Mouse (Mus musculus) limb, embryonic 12.5 days (tissue): ENCODE data around the gene Atp8b5. TPM values are rescaled to one million over a fixed set of nuclear protein-coding genes. Genes with fewer than 3 reads are reported as not detected.

Experiments
- ATAC-seq: fragments of 200-750 bp; cut with Nextera tagmentation; 2 replicates; pipeline ENCODE4 v1.8.0; 2017; ENCODE audit warnings: low read depth, moderate TSS enrichment; ENCODE audit not compliant: insufficient number of reproducible peaks, insufficient read depth, low FRiP score, low TSS enrichment
- H3K27ac ChIP-seq: fragments of 300-500 bp; sonication (generic); 2 replicates; pipeline ENCODE4 v1.5.1; 2016; ENCODE audit warnings: mild to moderate bottlenecking, moderate library complexity
- H3K27me3 ChIP-seq: fragments of 300-500 bp; sonication (generic); 2 replicates; pipeline ENCODE4 v1.6.1; 2016; ENCODE audit warnings: mild to moderate bottlenecking, moderate library complexity
- H3K36me3 ChIP-seq: fragments of 300-500 bp; sonication (generic); 2 replicates; pipeline ENCODE4 v1.6.1; 2016; ENCODE audit warnings: mild to moderate bottlenecking, moderate library complexity
- H3K4me1 ChIP-seq: fragments of 300-500 bp; sonication (generic); replicated peaks from 2 replicates; pipeline ENCODE4 v1.6.1; 2016
- H3K4me2 ChIP-seq: fragments of 300-500 bp; sonication (generic); 2 replicates; pipeline ENCODE4 v1.6.1; 2016; ENCODE audit warnings: mild to moderate bottlenecking, moderate library complexity
- H3K4me3 ChIP-seq: fragments of 300-500 bp; sonication (generic); replicated peaks from 2 replicates; pipeline ENCODE4 v1.5.1; 2016; ENCODE audit warnings: mild to moderate bottlenecking
- H3K9ac ChIP-seq: fragments of 300-500 bp; sonication (generic); replicated peaks from 2 replicates; pipeline ENCODE4 v1.6.1; 2016; ENCODE audit warnings: mild to moderate bottlenecking, moderate library complexity
- H3K9me3 ChIP-seq: fragments of 300-500 bp; sonication (generic); 2 replicates; pipeline ENCODE4 v1.6.1; 2016; ENCODE audit warnings: mild to moderate bottlenecking, moderate library complexity
- WGBS: fragments of 180-500 bp; shearing (Covaris S2); methylation state at CpG from one replicate; pipeline ENCODE4 v1.1.7; 2016; 5-methylcytosine and 5-hydroxymethylcytosine counted together
- polyA plus RNA-seq: library from polyadenylated mRNA; unstranded; fragments of >200 nt; fragmentation: Nextera tagmentation; extraction: Ambion mirVana; gene quantifications from 2 replicates; pipeline ENCODE4 v1.2.1, GENCODE M21; 2016

Gene Atp8b5
- polyA plus RNA-seq, 1 experiment from 2014 or later = 0.60 TPM

DNA sequence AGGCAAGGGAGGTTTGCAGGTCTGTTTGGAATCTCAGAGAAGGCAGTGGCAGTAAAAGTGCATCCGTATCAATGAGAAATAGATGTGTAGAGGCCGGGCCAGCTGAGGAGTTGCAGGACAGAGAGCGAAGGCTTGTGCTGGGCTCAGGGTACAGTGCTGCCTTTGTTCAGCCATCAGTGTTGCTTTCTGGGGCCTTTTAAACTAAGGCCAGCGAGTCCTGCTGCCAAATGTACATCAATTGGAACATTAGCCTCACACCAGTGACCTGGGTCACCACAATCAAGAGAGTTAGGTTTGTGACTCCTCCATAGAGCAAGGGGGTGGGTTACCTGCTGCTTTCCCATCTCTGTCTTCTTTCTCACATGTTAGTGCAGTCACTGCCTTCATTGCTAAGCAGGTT, 131.1 kb downstream of the Atp8b5 start:
- ATAC-seq = no peak
- Histone ChIP-seq H3K4me2 (no peak overlapping the region), H3K4me1 (peaks cover 61% of the 10 kb centered on the region)

DNA sequence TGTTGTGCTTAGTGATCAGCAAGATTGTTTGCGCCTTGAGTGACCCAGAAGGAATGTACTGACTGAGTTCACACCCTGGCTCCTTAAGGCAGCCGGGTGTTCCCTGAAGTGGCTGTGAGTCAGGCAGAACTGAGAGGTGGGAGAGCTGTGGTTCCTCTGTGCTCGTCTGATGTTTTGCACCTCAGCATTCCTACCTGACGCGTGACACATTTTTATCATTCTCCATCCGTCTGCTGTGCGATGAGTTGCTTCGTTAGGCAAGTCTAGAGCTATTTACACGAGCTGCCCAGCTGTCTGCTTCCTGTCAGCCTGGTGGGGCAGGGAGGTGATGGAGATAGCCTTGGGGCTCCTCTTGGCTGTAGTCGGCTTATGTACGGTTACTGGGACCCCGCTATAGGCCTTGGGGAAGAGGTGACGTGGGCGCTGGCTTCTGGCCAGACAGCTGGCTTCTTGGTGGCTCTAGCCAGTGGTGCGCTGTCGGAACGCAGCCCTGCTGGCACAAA, 131.9 kb downstream of the Atp8b5 start:
- no peaks in the 10 kb centered on the region for H3K9me3 ChIP-seq
- no peaks in the 10 kb centered on the region for H3K36me3 ChIP-seq
- H3K4me3 ChIP-seq = no peak overlapping the region
- H3K4me2 ChIP-seq = 0 out of 2 replicates have a peak overlapping the region, but pooled peaks have one; percentile 4
- peaks cover 61% of the 10 kb centered on the region for H3K4me1 ChIP-seq
- H3K27ac ChIP-seq = 0 out of 2 replicates have a peak overlapping the region, but pooled peaks have one; percentile 64
- 47% methylated on average over 17 of the region's 17 CpGs for WGBS
- H3K27me3 ChIP-seq = no peaks in the 10 kb centered on the region
- no peak overlapping the region for H3K9ac ChIP-seq
- ATAC-seq = no peak

More for the DNA sequence above, 131.1 kb downstream of the Atp8b5 start:
- Histone ChIP-seq H3K27me3 (no peaks in the 10 kb centered on the region), H3K27ac (peak overlapping the region; percentile 64; the same call in 1 of the 2 replicates), H3K9ac (no peak overlapping the region), H3K4me3 (no peak overlapping the region), H3K36me3 (no peaks in the 10 kb centered on the region), H3K9me3 (no peaks in the 10 kb centered on the region)
- WGBS = 51% methylated on average over 4 of the region's 4 CpGs

DNA sequence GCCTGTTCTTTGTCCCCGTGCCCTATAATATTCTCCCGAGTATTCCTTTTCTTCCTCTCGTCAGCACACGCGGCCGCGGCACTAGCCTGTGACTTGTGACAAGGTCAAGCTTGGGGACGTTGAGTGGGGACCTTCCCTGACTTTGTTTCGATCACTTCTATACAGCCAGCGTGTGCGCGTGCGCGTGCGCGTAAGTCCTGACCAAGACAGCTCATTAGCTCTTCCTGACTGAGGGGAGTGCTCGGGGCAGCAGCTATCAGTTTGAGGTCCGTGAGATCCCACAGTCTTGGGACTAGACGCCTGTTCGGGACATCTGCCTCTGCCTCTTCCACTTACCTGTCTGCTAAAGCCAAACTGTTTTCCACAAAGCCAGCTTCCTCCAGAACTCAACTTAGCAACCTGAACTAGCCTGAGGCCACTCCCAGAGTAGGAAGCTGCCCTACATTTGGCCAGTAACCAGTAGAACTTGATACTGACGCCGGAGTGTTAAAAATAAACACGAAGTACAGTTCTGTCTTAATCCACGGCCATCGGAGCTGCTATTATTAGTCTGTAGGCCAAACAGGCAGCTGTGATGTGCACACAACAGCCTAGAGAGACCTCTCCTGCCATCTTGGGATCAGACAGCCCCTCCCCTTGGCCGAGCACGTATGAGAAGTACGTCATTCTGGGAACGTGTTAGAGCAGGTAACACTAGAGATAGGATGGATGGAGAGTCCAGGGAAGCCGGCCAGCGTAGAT, 132.6 kb downstream of the Atp8b5 start:
- WGBS = 82% methylated on average over 31 of the region's 31 CpGs
- no peak for ATAC-seq
- 0 out of 2 replicates have a peak overlapping the region, but pooled peaks have one; percentile 4 for H3K4me2 ChIP-seq
- no peak overlapping the region for H3K4me3 ChIP-seq
- no peaks in the 10 kb centered on the region for H3K27me3 ChIP-seq
- peaks cover 55% of the 10 kb centered on the region for H3K4me1 ChIP-seq
- no peaks in the 10 kb centered on the region for H3K36me3 ChIP-seq
- no peak overlapping the region for H3K9ac ChIP-seq
- H3K27ac ChIP-seq = no peak overlapping the region; the same call in 1 of the 2 replicates
- no peaks in the 10 kb centered on the region for H3K9me3 ChIP-seq

DNA sequence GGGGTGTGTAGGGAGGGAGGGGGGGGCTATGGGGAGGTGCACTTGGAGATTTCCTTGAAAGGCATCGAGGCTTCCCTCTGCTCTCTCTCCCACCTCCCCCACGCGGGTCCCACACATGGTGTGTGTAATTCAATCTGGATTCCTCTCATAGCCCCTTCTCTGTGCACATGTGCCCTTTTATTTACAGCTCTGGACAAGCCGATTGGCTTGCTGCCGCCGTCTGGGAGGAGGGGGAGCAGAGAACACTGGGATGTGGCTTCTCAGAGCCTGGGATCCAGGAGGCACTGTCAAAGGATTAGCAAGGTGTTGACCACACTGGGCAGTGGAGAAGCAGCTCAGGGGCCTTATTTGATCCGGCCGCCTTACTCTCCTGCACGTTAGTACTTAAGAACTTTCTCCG, 134.0 kb downstream of the Atp8b5 start:
- WGBS = 18% methylated on average over 10 of the region's 10 CpGs
- peak overlapping the region; percentile 53 for H3K27ac ChIP-seq
- H3K4me1 ChIP-seq = peaks cover 55% of the 10 kb centered on the region
- H3K27me3 ChIP-seq = no peaks in the 10 kb centered on the region
- H3K9me3 ChIP-seq = no peaks in the 10 kb centered on the region
- no peak overlapping the region; the same call in 1 of the 2 replicates for H3K4me3 ChIP-seq
- peak overlapping the region; percentile 35 for H3K4me2 ChIP-seq
- ATAC-seq = peak; percentile 75; the same call in 1 of the 2 replicates
- H3K9ac ChIP-seq = peak overlapping the region; percentile 27; the same call in 1 of the 2 replicates
- no peaks in the 10 kb centered on the region for H3K36me3 ChIP-seq

DNA sequence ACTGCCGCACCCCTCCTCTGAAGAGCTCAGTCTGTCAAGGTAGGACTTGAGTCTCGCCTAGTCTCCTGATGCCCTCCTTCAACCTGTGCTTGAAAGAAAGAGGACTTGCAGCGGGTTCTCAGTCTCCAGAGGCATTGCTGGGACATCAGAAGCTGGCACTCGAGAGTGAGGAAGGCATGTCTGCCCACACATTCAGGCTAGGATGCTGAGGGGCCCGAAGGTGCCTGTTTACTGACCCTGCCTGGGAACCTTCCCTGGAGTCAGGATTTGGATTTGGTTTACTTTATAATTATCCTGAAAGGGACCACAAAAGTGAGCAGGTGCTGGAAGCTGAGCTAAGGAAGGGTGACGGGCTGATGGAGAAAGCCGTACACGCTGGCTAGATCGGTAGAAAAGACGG, 134.5 kb downstream of the Atp8b5 start:
- 81% methylated on average over 10 of the region's 10 CpGs for WGBS
- H3K4me1 ChIP-seq = peaks cover 58% of the 10 kb centered on the region
- H3K4me2 ChIP-seq = peak overlapping the region; percentile 35
- H3K36me3 ChIP-seq = no peaks in the 10 kb centered on the region
- no peaks in the 10 kb centered on the region for H3K9me3 ChIP-seq
- peak overlapping the region; percentile 27; the same call in 1 of the 2 replicates for H3K9ac ChIP-seq
- no peak for ATAC-seq
- no peaks in the 10 kb centered on the region for H3K27me3 ChIP-seq
- no peak overlapping the region; the same call in 1 of the 2 replicates for H3K4me3 ChIP-seq
- peak overlapping the region; percentile 53 for H3K27ac ChIP-seq

DNA sequence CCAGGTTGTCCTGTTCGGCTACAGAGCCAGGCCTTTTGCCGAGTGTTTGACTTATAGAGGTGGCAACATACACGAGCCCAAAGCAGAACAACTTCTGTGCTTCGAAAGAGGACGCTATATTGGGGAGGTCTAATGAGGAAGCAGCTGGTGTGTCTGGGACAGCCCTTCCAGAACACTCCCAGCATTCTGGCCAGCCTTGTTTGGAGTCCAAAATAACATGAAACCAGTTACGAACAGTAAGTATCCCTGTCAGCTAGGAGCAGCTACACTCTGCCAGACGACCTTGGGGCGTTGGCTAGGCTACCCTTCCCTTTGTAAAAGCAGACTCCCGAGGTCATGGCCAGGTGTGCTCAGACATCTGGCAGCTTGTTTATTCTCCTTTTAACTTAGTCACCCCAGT, 135.3 kb downstream of the Atp8b5 start:
- no peak overlapping the region for H3K27ac ChIP-seq
- H3K4me3 ChIP-seq = no peak overlapping the region
- WGBS = 60% methylated on average over 9 of the region's 9 CpGs
- no peak overlapping the region for H3K9ac ChIP-seq
- no peaks in the 10 kb centered on the region for H3K27me3 ChIP-seq
- H3K4me1 ChIP-seq = peaks cover 60% of the 10 kb centered on the region
- H3K36me3 ChIP-seq = no peaks in the 10 kb centered on the region
- no peak overlapping the region for H3K4me2 ChIP-seq
- ATAC-seq = no peak
- H3K9me3 ChIP-seq = no peaks in the 10 kb centered on the region

DNA sequence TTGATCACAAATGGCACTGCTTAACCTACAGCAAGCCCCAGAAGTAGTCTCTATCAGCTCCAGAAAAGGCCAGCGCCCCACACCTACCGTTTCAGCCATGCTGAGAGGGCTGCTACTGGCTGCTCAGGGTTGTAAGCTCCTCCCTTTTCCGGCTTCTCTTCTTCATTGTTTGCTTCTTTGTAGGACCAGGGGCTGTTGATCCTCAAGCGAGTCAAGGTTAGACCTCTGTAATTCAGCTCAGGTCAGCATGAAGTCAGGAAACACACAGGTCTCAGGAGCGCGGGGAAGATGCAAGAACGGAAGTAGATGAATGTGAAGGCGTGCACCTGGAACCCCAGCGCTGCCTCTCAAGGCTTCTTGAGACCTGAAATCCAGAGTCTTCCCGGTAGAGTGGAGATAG, 137.7 kb downstream of the Atp8b5 start:
- WGBS = 86% methylated on average over 10 of the region's 10 CpGs
- H3K4me1 ChIP-seq = peaks cover 47% of the 10 kb centered on the region
- no peak overlapping the region for H3K27ac ChIP-seq
- H3K4me3 ChIP-seq = no peak overlapping the region
- H3K9ac ChIP-seq = no peak overlapping the region
- no peaks in the 10 kb centered on the region for H3K36me3 ChIP-seq
- no peaks in the 10 kb centered on the region for H3K9me3 ChIP-seq
- H3K4me2 ChIP-seq = no peak overlapping the region
- no peak for ATAC-seq
- no peaks in the 10 kb centered on the region for H3K27me3 ChIP-seq

DNA sequence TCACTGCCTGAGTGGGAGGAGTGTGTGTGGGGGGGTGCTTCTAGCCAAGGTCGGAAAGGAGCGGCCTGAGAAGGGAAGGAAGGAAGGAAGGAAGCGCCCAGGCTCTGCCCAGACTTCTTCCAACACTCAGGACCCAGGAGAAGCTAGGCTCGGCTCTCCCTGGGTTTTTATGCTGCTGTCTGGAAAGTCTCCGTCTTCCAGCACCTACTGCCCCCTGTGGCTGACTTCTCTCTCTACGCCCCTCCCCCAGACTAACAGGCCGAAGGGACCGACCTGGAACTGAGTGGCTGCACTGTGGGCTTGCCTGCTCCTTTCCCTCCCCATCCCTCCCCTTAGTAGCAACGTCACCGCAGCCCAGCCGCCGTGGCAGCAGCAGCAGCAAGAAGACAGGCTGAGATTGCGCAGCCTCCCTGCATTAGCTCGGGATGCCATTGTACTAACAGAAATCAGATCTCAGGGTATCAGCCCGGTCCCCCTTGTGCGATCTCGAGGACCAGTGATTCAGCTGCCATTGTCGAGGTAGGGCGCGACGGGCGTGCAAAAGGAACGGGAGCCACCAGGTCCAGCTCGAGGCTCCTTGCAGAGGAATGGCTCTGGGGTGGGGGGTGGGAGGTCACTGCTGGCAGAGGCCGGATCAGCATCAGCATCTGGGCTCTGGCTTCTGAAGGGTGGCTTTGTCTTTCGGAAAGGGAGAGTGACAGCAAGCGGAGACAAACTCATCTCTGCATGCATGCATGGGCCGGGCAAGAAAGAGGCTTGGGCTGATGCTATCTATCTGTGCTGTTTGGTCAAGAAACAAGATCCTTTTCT, 139.4 kb downstream of the Atp8b5 start:
- ATAC-seq = peak; percentile 95
- Histone ChIP-seq H3K9me3 (no peaks in the 10 kb centered on the region), H3K4me2 (peak overlapping the region; percentile 66), H3K27me3 (no peaks in the 10 kb centered on the region), H3K4me3 (peak overlapping the region; percentile 52), H3K9ac (peak overlapping the region; percentile 69), H3K4me1 (peaks cover 32% of the 10 kb centered on the region), H3K27ac (peak overlapping the region; percentile 86), H3K36me3 (no peaks in the 10 kb centered on the region)
- 3% methylated on average over 28 of the region's 28 CpGs for WGBS

DNA sequence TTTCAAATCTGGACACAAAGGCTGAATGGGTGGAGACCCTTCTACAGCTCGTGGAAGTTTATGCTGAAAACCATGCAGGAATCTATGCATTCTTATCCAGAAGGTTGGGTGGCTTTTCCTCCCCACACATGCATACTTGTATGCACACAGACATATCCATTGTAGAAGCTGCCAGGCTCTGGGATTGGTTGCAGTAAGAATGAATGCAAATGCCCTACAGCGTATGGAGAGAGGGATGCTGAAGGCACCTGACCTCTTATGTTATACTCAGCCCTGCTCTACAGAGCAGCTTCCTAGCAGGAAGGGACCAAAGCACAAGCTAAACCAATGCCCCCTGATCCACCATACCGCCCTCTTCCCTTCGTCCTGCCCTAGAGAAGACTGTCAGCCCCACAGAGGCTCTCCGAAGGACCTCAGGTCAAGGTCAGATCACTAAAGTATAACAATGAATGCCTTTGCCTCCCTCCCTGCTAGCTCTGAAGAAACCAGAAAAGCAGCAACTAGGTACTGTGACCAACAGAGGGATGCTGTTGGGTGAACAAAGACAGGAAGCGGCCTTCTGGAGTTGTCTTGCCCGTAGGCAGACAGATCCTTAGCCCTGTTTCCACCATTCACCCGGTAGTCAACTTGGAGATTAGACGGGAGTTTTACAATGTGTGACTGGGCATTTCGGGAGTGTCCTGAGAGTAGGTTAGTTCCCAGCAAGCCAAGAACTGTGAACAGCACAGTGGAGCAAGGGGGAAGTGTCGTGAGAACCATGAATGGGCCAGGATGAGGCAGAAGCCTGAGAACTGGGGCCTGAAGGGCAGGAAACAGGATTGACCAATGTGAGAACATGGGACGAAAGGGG, 140.3 kb downstream of the Atp8b5 start:
- no peak for ATAC-seq
- Histone ChIP-seq H3K9ac (peak overlapping the region; percentile 69), H3K9me3 (no peaks in the 10 kb centered on the region), H3K4me1 (peaks cover 23% of the 10 kb centered on the region), H3K27ac (0 out of 2 replicates have a peak overlapping the region, but pooled peaks have one; percentile 86), H3K4me3 (peak overlapping the region; percentile 52), H3K36me3 (no peaks in the 10 kb centered on the region), H3K27me3 (no peaks in the 10 kb centered on the region), H3K4me2 (peak overlapping the region; percentile 66)
- WGBS = 76% methylated on average over 12 of the region's 12 CpGs

DNA sequence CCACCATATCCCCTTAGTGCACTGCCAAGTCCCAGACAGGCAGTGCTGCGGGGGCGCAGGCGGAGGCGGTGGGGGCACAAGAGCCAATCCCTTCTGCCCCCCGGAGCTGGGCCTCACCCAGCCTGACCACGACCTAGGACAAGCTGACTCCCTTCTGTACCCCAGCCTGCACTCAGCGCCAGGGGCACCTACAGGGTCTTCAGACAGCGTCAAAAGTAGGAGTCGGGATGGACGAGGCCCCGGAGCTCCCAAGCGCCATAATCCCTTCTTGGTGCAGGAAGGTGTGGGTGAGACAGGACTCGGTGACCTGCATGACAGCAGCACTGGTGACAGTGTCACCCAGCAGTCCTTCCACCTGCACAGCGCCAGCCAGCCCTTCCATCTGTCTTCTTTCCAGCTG, 147.8 kb downstream of the Atp8b5 start:
- Histone ChIP-seq H3K4me1 (peaks cover 3% of the 10 kb centered on the region; the same call in 1 of the 2 replicates), H3K27ac (no peak overlapping the region), H3K9ac (no peak overlapping the region), H3K4me3 (no peak overlapping the region), H3K4me2 (no peak overlapping the region), H3K9me3 (no peaks in the 10 kb centered on the region), H3K27me3 (no peaks in the 10 kb centered on the region; the same call in 1 of the 2 replicates), H3K36me3 (peaks cover 46% of the 10 kb centered on the region)
- no peak for ATAC-seq
- 89% methylated on average over 14 of the region's 14 CpGs for WGBS
